Mouse (Mus musculus) layer of hippocampus, postnatal 14 days (tissue): ENCODE results near the gene Ctnnbip1. TPM values are rescaled to one million over a fixed set of nuclear protein-coding genes. Genes with fewer than 3 reads are reported as not detected.

Experiments used
- DNase-seq, 2 experiments: peaks; one replicate each; pipeline ENCODE4 v3.0.0; 2021 to 2022; ENCODE audit warnings: low spot score in 2 of 2, mixed read lengths in 1 of 2
- total RNA-seq, 2 experiments: library from RNA; stranded (reverse); gene quantifications; 2 replicates each; pipeline ENCODE4 v1.2.3; 2021

Ctnnbip1 gene
- total RNA-seq, 2 experiments from 2014 or later = 57.9 to 58.9 TPM

- no peak for DNase-seq
Measured at GRCm38 (mm10) chr4:149585236-149585635, 67.2 kb downstream of the Ctnnbip1 start.

DNA sequence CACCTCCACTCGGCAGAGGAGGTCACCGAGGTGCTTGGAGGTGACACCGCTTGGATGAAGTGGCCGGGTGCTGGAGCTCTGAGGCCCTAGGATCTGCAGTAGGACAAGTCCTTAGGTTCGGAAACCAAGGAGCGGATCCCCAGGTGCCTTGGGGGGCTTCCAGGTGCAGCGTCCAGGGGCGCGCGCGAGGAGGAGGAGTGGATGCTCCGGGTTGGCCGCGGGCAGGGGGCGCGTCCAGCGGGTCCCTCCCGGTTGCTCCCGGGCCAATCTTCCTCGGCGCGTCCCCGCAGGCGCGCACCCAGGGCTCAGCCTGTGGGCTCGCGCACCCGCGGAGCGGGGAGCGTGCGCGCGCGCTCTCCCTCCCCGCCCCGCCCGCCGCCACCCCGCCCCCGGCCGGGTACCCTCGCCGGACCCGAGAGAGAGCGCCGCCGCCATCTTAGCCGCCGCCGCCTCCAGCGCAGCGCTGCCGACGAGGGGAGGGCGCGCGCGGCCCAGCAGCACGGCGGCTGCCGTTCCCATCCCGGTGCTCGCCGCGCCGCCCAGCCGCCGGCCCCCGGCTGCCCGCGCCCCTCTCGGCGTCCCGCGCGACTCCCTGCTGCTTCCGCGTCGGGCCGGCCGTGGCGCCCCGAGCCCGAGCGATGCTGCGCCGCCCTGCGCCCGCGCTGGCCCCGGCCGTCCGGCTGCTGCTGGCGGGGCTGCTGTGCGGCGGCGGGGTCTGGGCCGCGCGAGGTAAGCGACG, 68.2 kb downstream of the Ctnnbip1 start, which contains the start of gene Clstn1:
TSS of gene Clstn1 (plus strand) at position 425 of the 739 bp plus-strand sequence.
- DNase-seq = peak; percentile 61 to 62

DNA sequence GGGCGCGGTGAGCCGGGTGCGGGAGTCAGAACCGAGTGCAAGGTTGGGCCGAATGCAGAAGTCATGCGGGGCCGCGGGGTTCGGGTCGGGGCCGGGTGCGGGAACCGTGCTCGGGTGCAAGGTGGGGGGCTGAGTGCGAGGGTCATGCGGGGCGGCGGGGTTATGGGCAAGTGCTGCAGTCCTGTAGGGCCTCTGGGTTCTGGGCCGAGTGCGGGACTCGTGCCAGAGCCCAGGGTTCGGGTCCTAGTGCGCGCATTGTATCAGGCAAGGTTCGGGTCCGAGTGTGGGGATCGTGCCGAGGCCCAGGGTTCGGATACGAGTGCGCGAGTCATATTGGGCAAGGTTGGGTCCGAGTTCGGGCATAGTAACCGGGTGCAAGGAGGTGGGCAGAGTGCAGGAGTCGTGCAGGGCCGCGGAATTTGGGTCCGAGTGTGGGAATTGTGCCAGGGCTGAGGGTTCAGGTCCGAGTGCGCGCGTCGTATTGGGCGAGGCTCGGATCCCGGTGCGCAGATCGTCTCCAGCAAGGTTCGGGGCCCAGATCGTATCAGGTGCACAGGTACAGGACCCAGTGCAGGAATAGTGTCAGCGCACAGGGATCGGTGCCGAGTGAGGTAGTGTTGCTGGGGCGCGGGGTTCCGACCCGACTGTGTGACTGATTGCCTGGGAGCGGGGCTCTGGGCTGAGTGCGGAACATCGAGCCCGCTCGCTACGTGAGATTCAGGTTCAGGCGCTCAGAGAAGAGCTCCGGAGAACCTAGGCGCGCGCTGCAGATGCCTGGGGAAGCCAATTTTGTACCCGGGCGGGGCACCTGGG, 69.0 kb downstream of the Ctnnbip1 start:
- DNase-seq = peak; percentile 54 to 61

DNA sequence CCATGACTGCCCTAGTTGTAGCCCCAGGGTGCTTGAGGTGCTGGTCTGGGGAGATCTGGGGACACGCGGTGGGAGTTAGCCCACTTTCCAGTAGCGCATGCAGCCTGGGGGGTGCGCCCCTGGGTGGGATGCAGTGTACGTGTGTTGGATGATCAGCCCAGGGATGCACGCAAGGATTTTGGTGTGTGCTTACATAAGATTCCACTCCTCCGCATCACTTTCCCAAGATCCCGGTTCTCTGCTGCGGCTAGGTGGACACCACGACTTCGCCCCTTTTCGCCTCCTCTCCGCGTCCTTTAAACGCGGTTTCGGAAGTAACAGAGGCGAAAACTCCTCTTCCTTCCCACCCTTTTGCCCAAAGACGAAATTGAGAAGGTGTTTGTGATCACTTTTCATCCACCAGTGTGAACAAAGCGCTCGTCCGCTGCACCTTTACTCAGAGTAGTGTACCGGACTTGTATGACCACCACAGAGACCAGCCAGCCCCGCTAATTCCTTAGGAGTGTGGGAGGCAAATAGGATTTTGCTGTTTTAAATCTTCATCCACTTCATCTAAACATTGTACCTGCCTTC, 69.6 kb downstream of the Ctnnbip1 start:
- DNase-seq = no peak

DNA sequence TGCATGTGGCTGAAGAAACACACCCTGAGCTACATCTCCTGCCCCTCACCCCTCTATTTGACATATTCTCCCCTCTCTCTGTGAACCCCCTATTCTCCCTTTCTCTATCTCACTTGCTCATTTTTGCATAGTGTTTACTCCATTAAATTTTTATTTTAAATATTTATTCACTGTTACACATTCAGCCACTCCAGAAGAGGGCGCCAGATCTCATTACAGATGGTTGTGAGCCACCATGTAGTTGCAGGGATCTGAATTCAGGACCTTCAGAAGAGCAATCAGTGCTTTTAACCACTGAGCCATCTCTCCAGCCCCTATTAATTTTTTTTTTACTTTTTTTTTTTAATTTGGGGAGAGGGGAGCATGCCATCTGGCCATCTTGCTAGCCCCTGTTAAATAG, 72.2 kb downstream of the Ctnnbip1 start:
- no peak for DNase-seq

- DNase-seq = no peak
Measured at GRCm38 (mm10) chr4:149591486-149591885, 73.5 kb downstream of the Ctnnbip1 start.

GRCm38 (mm10) chr4:149594913-149595581, 77.0 kb downstream of the Ctnnbip1 start:
- peak in 1 of 2 experiments; percentile 63 for DNase-seq

GRCm38 (mm10) chr4:149597641-149598208, 79.7 kb downstream of the Ctnnbip1 start:
- no peak for DNase-seq

- no peak for DNase-seq
Measured at GRCm38 (mm10) chr4:149599549-149599948, 81.5 kb downstream of the Ctnnbip1 start.

DNA sequence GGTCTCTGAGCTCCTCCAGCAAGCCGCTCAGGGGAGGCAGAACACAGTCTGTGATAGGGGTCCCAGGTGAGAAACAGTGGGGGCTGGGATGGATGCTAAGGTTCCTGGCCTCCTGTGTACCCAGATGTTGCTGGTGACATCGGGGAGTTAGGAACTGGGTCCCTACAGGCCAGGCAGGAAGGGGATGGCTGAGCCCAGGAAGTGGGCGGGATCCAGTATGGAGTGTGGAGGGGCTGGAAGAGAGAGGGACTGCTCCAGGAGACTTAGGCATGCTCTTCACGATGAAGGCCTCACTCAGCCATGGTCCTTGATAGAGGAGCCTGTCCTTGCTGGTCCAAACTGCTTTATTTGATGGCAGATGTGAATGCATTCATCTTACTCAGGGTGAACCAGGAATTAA, 82.1 kb downstream of the Ctnnbip1 start:
- no peak for DNase-seq

DNA sequence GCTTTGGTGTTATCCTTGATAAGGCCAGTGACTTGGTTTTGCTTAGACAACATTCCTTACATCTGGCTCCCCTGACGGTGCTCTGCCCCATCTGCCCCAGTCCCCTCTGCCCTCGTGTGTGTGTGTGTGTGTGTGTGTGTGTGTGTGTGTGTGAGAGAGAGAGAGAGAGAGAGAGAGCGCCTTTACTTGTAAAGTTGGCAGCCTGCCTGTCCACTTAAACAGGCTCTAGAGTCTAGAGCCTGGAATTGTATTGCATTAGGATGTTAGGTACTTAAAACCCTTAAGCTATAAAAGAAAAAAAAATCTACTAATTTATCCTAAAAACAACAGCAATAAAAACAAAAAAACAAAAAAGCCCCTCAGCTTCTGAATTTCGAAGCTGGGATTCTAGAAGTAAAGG, 83.4 kb downstream of the Ctnnbip1 start:
- no peak for DNase-seq

DNA sequence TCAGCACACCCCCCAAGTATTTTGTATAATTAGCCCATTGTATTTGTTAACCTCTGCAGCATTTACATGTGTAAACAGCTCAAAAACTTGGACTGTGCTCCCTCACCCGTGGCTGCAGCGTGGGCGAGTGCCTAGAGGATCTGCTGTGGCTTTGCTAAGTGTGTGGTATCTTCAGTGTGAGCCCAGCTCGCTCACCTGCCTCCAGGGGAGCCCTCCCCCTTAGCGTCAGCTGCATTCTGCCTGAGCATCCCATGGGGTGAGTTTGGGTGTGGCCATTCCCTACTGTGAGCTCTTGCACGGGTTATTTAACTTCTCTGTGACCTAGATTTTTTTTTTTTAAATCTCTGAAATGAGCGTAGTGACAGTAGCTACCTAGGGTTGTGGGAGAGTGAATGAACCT, 84.2 kb downstream of the Ctnnbip1 start:
- no peak for DNase-seq

- DNase-seq = no peak
Measured at GRCm38 (mm10) chr4:149603860-149604259, 85.8 kb downstream of the Ctnnbip1 start.

DNA sequence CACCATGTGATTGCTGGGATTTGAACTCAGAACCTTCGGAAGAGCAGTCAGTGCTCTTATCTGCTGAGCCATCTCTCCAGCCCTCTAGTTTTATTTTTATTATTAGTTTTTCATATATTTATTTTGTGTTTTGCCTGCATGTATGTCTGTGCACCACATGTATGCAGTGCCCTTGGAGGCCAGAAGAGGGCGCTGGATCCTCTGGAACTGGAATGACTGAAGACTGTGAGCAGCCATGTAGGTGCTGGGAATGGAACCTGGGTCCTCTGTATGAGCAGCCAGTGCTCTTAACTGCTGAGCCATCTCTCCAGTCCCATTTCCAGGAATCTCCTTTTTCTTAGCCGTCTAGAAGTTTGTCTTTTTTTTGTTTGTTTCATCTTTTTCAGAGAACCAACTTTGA, 86.5 kb downstream of the Ctnnbip1 start:
- DNase-seq = no peak

DNA sequence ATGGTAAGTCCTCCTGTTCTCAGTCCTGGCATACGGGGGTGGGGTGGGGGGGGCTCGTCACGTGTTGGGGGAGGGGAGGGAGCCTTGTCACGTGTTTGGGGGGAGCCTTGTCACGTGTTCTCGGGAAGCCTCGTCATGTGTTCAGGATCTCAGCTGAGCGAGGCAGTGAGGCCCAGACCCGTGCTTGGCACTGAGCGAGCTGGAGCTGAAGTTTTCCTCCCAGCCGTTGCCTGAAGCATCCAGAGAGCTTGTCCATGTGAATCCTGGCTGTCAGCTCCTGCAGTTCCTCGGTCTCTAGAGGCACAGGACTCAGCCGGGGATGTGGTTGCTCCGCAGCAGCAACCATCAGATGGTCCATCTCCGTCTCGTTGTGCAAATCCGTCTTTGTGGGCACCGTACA, 88.0 kb downstream of the Ctnnbip1 start:
- DNase-seq = peak in 1 of 2 experiments; percentile 49

DNA sequence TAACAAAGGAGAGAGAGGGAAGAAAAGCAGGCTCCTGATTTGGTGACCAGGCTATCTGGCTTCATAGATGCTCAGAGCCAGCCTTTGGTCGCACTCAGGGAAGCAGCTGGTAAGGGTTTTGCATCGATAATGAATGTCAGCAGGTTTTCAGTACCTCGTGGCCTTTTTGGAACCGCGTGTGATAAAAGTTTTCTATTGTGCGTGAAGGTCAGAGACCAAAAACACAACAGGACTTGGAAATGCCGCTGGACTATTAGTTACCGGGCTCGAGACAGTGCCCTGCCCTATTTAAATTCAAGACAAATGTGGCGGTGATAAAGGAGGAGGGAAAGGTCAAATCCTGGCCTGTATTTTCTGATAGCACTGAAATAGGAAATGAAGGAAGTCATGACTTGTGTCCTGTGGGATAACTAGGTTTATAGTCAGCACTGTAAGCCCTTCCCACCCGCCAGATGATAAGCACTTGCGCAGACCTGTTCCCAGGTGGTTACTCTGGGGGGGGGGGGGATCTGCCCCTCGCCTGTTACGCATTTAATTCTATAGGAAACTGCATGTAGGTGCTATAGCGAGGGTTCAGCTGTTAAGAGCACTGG, 88.8 kb downstream of the Ctnnbip1 start:
- no peak for DNase-seq

- DNase-seq = no peak
Measured at GRCm38 (mm10) chr4:149607591-149608308, 89.7 kb downstream of the Ctnnbip1 start.

DNA sequence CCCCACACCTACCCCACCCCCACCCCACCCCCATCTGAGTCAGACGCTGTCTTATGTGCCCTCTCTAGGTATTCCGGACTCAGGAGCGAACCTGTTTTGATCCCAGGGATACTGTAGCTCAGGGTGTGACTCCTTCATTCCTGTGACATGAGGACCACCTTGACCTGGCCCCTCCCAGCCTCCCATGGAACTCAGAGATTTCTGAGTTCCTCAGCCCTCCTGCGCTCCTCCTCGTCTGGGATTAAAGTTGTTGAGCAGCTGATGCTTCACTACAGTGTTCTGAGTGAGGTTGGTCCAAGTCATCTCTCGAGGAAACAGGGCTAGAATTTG, 90.2 kb downstream of the Ctnnbip1 start:
- no peak for DNase-seq

DNA sequence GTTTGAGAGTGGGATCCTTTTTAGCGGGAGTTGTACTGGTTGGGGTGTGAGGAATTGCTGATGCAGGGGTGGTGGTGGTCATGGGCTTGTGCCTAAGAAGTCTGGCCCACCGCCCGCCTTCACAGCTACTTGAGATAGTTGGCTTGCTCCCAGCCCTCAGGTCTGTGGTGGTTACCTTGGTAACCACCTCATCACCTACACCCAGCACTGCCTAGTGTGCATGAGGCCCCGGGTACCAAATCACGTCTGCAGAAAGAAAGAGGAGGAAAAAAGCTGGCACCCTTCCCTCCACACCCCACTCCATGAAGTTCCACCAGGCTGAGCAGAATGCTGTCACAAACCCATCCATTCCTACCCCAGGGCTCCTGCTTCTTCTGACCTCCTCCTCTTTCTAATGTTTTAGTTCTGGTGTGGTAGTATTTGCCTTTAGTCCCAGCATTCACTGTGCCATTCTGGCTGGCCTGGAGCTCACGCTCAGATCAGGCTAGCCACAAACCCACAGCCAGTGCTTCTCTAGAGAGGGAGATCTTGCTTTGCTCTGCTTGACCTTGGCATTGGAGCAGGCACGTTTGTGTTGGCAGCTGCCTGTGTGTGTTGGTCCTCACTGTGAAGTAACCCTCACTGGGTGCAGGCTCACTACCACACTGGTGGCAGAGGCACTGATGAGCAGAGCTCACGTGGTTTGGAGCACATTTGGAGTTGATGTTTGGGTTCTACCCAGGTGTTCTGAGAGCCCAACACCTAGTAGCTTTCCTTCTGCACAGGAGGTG, 91.4 kb downstream of the Ctnnbip1 start:
- DNase-seq = no peak
